Mouse (Mus musculus) cerebellum, adult 11-12 months (tissue): ENCODE results near the gene St3gal3.
A peak's percentile ranks its signal among the peaks of the same experiment; 100 is the strongest.

ENCODE experiments used
- DNase-seq: peaks from one replicate; pipeline ENCODE4 v3.0.0; 2022

Gene St3gal3

GRCm38 (mm10) chr4:118085025-118085424, 49.7 kb downstream of the St3gal3 start:
- no peak for DNase-seq

- peak; percentile 86 for DNase-seq
These were observed 51.3 kb downstream of the St3gal3 start for GRCm38 (mm10) chr4:118083217-118083951.

GRCm38 (mm10) chr4:118081608-118082331, 52.9 kb downstream of the St3gal3 start:
- DNase-seq, result no peak

- DNase-seq, result no peak
These were observed 54.2 kb downstream of the St3gal3 start for GRCm38 (mm10) chr4:118080481-118080880.

GRCm38 (mm10) chr4:118079195-118079594, 55.5 kb downstream of the St3gal3 start:
- no peak for DNase-seq

GRCm38 (mm10) chr4:118078576-118078975, 56.1 kb downstream of the St3gal3 start:
- no peak for DNase-seq

GRCm38 (mm10) chr4:118077293-118077752, 57.4 kb downstream of the St3gal3 start:
- DNase-seq, result no peak

- DNase-seq, result no peak
These were observed 58.1 kb downstream of the St3gal3 start for GRCm38 (mm10) chr4:118076648-118077047.

GRCm38 (mm10) chr4:118075343-118075742, 59.4 kb downstream of the St3gal3 start:
- no peak for DNase-seq

- no peak for DNase-seq
These were observed 60.5 kb downstream of the St3gal3 start for GRCm38 (mm10) chr4:118074236-118074635.

- DNase-seq, result no peak
These were observed 61.6 kb downstream of the St3gal3 start for GRCm38 (mm10) chr4:118073128-118073527.

- no peak for DNase-seq
These were observed 62.8 kb downstream of the St3gal3 start for GRCm38 (mm10) chr4:118071891-118072290.

GRCm38 (mm10) chr4:118070255-118071234, 64.2 kb downstream of the St3gal3 start:
- no peak for DNase-seq

- no peak for DNase-seq
These were observed 72.8 kb downstream of the St3gal3 start for GRCm38 (mm10) chr4:118061809-118062463.

GRCm38 (mm10) chr4:118060915-118061530, 73.7 kb downstream of the St3gal3 start:
- DNase-seq, result no peak

- DNase-seq, result no peak
These were observed 74.8 kb downstream of the St3gal3 start for GRCm38 (mm10) chr4:118059816-118060475.

GRCm38 (mm10) chr4:118058116-118058677, 76.5 kb downstream of the St3gal3 start:
- DNase-seq, result no peak

- no peak for DNase-seq
These were observed 77.6 kb downstream of the St3gal3 start for GRCm38 (mm10) chr4:118057076-118057475.

GRCm38 (mm10) chr4:118054615-118055014, 80.1 kb downstream of the St3gal3 start:
- DNase-seq, result no peak

GRCm38 (mm10) chr4:118053904-118054303, 80.8 kb downstream of the St3gal3 start:
- DNase-seq, result no peak
